Mouse (Mus musculus) erythroid progenitor cell, adult 5-6 weeks (primary cell): ENCODE data around the gene Cer1. TPM values are rescaled to one million over a fixed set of nuclear protein-coding genes. Genes with fewer than 3 reads are reported as not detected.

Experiments
- ATAC-seq: replicated peaks from 2 replicates; pipeline ENCODE4 v1.8.0; 2016; ENCODE audit warnings: moderate number of reproducible peaks, mild to moderate bottlenecking, moderate TSS enrichment, inconsistent platforms; ENCODE audit not compliant: poor library complexity, low FRiP score, severe bottlenecking
- total RNA-seq, 2 experiments: library from RNA; stranded (forward) in 1 of 2; stranded (reverse) in 1 of 2; fragments of 150-400 nt in 1 of 2; fragments of 186-747, 209-891 nt in 1 of 2; gene quantifications; 2 replicates each; pipeline versions ENCODE4 v1.2.3 to v1.2.4; 2015 to 2017; ENCODE audit warnings: low replicate concordance in 2 of 2

Gene Cer1
- total RNA-seq, 2 experiments from 2014 or later: not detected

DNA sequence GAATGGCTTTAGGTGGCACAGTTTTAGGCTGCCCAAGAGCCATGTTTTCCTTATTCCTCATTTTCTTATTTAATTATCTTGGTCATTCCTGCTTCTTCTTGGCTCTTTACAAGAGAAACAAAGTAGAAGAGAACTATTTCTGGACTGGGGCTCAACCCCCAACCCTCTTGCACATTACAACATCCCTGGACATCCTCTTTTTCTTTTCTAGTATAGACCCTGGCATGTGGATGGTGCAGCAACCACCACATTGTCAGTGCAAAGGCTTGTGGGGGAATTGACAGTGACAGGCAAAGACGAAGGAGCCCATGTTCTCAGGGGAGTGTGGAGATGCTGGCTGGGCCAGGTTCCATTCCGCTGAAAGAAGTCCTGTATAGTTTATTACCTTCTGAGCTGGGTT lies 8.3 kb downstream of the Cer1 start:
- ATAC-seq: no peak

DNA sequence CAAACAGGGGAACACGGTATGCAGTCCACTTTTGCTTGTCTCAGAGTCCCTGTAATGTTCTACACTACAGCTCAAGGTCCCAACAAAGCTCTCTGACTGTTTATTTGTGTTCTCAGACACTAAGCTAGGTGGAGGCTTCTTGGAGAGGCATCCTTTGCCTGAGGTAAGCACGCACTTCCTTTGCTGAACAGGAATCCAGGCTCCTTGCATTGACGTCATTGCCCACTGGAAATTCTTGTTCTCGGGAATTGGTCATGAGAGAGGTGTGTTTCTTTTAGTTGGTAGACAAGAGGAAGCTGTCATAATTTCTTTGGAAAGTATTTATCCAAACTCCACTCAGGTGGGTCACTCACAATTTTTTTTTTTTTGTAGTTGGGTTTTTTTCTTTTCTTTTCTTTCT lies 9.4 kb downstream of the Cer1 start:
- ATAC-seq: no peak

DNA sequence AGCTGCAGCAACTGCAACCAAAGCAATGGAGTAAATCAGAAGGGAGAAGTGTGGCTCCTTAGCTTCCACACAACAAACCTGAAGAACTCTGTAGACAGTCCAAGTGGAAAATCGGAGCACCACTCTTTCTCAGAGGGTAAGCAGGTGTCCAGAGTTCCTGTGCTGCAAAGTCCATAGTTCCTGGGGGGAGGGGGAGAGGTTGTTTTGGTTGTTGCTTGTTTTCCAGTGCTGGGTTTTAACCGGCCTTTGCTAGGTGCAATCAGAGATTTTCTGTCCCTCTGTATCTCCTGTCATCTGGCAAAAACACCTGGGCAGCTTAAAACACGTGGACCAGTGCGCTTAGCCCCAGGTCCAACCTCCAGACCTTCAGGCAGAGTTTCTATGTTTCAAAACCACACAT lies 10.2 kb downstream of the Cer1 start:
- ATAC-seq: no peak

DNA sequence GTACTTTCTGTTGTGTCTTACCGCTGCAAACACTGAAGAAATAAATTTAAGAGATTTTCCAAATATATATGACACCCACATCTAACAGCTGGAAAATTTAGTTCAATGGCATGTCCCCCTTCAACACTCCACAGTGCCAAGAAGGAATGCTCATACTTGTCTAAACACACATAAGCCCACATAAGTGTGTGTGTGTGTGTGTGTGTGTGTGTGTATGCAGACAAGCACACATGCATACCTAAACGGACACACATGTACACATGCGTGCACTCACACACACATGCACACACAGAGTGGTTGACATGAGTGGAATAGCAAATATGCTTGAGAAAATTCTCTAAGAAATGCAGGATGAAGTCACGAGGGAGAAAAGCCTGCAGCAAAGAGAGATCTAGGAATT lies 12.4 kb downstream of the Cer1 start:
- ATAC-seq: no peak

DNA sequence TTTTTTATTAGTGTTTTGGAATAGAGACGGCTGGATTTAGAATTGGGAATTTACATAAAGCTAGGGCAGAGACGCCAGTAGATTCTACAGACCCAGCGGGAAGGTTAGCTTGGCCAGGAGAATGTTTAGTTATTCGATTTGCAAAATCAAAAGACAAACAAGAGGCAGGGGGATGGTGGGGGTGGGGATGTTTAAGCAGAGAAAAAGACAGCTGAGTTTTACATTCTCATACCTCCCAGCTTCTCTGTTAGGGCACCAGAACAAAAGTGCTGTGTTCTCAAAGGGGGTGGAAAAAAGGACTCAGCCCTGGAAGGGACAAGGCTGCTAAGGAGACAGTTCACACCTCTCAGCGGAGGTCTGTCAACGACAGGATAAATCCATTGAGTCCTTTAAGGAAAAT lies 12.8 kb downstream of the Cer1 start:
- no peak for ATAC-seq

DNA sequence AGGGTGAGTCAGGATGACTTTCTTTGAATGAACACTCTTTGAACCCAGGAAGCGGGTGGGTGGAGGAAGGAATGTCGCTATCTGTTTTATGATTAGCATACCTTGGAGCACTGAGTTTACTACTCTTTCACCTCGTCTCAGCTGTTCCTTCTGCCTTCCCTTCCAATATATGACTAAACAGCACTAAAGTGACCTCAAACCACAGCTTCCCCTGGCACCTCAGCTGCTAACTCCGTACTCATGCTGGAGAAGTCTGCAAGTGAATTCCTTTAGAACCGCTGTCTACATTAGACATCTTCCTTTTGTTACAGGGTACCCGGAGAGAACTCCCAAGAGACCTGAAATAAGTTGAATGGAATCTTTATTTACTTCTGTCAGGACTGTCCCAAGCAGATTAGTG lies 14.0 kb downstream of the Cer1 start:
- ATAC-seq: no peak

DNA sequence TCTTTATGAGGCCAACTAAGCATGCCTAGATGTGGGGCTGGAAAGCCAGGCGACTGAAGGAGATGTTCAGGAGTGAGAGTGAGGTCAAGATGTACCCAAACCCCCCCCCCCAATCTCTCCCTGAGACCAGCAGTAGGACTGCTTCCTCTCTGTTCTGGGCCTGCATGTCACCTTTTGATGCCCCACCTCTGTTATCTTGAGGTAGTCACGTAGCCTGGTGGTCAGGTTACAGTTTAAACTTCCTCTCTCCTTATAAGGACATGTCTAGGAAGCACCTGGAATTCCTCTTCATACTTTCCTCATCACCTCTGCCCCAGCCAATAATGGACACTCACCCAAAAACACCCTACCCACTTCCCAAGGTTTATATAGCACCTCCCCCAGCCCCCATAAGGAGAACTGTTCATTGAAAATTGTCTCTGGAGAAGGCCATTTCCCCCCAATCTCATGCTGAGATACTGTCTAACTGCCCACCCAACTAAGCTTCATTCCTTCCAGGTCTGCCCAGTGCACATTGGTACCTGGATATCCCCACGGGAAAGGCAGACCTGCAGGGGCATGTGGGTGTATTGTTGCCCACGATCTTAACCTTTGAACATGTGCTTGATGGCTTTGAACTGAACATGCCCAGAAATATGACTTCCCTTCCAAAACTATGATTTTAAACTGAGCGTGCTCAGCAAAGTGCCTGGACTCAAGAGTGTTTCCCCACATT lies 17.1 kb downstream of the Cer1 start:
- no peak for ATAC-seq

DNA sequence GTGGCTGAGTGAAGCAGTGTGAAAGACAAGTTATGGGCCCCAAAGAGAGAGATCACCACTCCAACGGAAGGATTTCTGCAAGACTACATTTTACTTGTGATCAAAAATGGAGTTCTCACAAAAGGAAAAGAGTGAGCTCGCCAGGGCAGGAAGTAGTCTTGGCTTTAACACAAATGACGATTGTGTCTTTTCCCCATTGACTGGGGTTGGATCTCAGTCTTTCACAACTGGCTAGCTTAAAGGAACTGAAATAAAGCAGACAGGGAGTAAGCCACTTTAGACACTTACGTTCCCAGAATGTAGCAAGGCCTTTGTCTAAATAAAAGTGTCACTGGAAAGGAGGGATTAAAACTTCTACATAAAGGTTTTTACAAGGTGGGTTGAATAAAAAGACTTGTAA lies 17.8 kb downstream of the Cer1 start:
- no peak for ATAC-seq

DNA sequence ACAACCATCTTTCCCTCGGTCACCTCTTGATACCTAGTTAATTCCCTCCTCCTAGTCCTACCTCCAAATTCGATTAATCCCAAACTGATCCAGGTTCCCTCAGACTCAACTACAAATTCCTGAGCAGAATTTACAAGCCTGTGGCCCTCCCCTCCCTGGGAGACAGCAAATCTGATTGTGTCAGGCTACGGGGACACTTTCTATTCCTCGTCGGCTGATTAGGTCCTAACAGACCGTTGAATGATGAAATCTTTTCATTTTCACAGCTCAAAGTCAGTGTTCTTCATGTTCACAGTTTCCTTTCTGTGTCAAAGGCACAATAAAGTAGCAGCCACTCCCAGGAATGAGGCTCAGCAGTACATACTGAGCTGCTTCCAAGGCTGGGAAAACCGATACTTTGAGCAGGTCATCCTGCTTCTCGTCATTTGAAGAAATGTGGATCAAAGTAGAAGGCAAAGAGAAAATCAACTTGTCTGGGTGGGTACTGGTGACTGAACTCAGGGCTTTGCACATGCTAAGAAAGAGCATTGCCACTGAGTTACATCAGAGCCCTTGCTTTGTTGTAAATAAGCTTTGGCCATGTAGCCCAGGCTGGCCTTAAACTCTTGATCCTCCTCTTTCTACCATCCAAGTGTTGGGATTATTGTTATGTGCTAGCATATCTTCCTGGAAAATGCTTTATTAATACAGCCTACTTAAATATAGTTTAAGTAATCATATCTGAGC lies 19.8 kb downstream of the Cer1 start:
- ATAC-seq: no peak

DNA sequence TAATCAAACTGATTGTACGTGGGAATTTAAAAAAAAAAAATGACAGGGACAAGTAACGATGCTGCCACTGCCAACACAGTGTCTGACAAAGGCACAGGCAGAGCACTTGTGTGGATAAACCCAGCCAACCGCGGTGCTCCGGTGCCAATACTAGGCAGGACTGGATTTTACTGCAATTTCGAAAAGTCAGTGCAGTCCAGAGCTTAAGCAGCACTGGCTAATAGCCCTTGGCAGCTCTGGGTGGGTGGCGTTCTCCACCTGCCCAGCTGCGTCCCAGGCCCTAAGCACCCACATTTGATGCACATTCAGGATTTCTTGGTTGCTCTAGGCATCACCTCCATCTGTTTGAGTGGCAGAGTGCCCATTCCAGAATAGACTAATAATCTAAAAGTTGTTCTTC lies 21.6 kb downstream of the Cer1 start:
- ATAC-seq: no peak

DNA sequence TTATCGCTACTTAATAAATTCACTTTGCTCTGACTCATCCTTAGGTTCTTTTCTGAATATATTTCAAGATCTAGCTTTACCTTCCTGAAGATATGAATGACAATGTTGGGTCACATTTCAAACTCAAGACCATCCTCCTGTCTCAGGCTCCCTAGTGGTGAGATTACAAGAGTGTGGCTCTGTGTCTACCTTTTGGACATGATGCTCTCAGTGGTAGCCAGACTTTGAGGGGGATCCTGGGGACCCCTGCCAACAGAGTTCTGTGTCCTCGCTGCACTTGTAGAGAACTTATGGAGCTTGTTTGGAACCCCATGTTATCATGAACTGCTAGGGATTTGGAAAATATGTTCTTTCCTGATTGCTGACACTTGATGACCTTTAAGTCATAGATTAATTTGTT lies 23.5 kb downstream of the Cer1 start:
- ATAC-seq: no peak

DNA sequence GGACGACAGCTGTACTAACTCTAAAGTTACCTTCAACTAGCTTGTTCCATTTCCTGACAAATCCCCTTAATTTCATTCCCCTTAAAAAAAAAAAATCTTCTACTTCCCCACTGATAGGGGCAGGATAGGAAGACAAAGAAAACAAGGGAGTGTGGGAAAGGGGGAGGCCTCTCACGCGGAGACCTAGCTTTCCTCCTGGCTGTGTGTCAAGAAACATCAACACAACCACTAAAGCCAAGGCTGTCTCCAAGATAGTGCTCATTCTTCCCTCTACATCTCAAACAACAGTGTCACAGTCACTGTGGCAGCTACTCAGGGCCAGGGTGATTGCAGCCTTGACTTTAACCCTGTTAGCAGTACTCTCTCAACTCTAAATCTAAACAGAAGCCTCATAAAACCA lies 24.4 kb downstream of the Cer1 start:
- ATAC-seq: no peak

DNA sequence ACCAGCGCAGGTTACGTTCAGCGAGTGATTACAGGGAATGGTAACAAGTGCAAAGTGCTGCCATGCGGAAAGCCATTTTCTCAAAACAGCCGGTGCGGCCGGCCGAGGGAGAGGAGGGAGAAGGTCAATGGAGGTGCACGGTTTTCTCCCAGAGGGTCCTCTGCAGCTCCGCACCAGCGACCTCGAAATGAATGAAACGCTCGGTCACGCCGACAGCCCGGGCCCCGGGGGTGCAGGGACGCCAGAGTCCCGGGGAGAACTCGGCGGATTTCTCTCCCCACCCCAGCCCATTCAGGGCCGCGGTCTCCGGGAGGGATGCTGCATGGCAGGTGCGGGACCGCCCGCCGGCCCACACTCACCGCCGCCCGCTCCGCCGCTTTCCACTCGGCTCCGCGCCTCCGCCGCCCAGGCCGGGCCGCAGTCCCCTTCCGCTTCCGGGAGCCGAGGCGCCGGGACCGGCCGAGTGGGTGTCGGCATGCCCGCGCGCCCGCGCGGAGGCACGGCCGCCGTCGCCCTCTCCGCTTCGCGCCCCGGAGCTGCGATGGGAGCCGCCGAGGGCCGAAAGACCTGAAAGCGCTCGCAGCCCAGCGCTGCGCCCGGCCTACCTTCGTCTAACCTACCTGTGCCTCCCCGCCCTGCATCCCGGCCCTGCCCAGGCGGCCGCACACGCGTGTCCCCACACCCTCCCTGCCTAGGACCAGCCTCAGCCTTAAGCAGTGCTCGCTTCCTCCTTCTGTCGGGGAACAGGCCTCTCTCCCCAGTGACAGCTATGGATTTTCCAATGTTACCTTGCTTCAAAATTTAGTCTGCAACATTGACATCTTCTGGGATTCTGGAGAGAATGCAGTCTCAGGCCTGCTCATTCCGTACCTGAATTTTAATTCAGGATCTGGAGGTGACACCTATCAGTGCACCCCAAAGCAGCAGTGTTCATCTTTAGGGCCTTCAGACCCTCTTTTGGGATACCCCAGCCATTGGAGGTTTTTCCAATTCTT lies 25.5 kb downstream of the Cer1 start, which contains the start of gene Zdhhc21:
Zdhhc21 (minus strand) TSS at position 828 of the 995 bp plus-strand sequence.
- peak; percentile 65 for ATAC-seq

DNA sequence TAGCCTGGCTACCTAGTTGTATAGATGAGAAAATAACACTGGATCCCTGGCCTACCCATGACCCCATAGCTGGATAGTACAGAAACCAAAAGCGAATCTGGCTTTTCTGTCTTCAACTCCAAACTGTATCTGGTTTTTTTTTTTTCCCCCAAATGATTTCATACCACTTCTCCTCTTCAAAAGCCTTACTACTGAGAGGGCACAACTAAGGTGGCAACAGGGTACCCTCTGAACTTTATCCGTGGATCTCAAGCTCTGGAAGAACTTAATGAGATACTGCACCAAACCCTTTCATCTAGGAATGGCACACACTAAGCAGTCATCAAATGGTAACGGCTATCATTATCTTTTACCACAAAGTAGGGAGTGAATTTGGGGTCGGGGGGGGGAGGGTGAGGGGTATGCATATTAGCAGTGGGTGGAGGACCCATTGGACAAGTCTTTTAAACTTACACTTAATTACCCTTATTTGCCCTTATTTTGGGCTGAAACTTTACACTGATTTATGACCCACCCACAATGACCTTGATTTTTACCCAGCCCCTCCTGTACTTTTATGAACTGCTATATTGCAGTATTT lies 26.4 kb downstream of the Cer1 start:
- no peak for ATAC-seq

DNA sequence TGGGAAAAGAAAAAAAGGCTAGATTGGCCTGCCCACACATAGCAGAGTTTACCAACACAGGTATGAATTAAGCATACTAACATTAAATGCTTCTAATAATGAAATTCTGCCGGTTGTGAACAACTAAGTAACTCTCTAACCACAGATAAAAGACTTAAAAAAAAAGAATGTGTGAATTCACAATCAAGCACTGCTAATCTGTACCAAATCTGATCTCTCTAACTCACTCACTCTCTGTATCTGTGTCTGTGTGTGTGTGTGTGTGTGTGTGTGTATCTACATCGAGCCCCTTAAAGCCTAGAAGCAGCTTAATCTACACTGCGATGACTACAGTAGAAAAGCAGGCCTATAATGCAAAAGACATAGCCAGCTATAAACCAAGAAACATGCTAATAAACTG lies 28.0 kb downstream of the Cer1 start:
- no peak for ATAC-seq

DNA sequence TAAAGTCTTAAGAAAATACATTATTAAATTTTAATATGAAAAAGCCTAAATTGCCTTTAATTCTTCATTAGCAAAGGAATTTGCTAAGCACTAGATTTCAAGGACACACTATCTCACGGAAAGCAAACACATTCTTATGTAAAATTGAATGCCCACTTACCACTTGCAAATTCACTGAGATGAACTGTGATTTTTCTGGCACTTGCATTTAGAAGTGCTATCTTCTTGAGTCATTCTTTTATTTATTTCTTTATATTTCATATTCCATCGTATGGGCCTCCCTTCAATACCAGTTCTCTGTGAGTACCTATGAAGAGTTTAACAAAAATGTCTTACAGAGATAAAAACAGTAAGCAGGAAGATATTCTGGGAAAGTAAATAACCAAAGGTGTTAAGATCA lies 31.1 kb downstream of the Cer1 start:
- no peak for ATAC-seq

DNA sequence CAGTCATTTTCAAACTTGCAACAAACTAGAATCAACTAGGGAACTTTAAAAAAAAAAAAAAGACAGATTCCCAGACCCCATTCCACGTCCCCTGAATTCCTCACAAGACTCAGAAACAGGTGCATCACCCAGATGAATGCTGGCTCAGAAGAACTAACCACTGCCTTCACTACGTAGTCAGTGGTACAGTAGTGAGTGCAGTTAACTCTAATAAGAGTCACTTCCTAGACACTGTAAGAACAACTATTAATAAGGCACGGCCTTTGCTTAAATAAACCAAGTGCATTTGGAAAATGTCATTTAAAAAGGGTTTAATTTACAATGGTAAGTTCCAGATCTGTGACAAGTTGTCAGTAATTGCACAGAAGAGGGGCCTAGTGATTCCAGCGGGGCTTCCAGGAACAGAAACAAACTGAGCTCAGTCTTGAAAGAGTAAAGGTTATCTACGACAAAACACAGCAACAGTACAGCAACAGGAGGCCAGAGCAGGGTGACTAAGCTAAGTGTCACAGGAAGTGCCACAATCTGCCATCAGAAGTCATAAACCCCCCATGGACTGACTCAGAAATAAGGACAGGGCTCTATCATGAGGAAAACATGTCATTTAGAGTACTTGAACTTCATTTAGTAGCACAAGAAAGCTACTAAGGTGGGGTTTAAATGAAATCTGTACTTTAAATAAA lies 36.3 kb downstream of the Cer1 start:
- ATAC-seq: no peak

DNA sequence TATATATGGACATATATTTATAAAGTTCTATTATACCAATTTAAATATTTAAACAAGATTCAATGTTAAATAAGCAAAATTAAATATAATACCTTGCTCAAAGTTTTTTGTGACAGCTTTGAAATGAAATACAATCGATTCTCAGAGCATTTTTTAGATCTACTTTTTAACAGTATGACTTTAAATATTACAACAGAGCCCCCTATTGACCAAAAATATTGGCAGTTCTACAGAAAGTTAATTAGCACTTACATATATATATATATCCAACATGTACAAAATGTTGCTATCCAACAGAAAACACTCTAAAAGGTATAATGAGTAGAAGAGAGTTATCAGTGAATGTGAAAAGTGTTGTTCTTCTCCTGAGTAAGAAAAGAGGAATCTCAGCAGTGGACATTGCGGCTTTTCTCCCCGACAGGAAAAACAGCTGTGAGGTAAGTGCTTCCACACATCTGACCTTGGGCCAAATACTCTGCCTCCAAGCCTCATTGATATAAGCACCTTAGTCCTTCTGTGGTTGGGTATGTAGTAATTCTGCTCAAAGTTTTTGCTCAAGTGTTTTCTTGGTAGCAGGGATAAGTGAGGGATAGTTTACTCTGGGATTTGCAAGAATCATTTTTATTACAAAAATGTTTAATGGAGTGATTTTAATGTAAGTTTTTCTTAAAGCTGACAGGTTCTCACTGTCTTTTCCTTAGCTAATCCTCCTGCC lies 47.3 kb downstream of the Cer1 start:
- no peak for ATAC-seq
